Mouse (Mus musculus) neural tube, embryonic 11.5 days (tissue): ENCODE data around the gene Snn. TPM values are rescaled to one million over a fixed set of nuclear protein-coding genes. Genes with fewer than 3 reads are reported as not detected.
A peak's percentile ranks its signal among the peaks of the same experiment; 100 is the strongest.

Experiments used
- ATAC-seq: fragments of 200-750 bp; cut with Nextera tagmentation; 2 replicates; pipeline ENCODE4 v1.8.0; 2017; ENCODE audit warnings: moderate number of reproducible peaks, mild to moderate bottlenecking, moderate TSS enrichment, moderate library complexity; ENCODE audit not compliant: insufficient read depth, low FRiP score, low TSS enrichment
- DNase-seq: peaks from one replicate; pipeline ENCODE4 v3.0.0-alpha.2; 2015; ENCODE audit warnings: low spot score
- H3K27ac ChIP-seq: fragments of 300-500 bp; sonication (generic); 2 replicates; pipeline ENCODE4 v1.5.1; 2014; ENCODE audit warnings: low read depth, mild to moderate bottlenecking, low read length
- H3K27me3 ChIP-seq: fragments of 300-500 bp; sonication (generic); 2 replicates; pipeline ENCODE4 v1.6.1; 2014; ENCODE audit warnings: mild to moderate bottlenecking, low read length, mixed read lengths; ENCODE audit not compliant: control insufficient read depth, insufficient read depth
- H3K36me3 ChIP-seq: fragments of 300-500 bp; sonication (generic); 2 replicates; pipeline ENCODE4 v1.6.1; 2014; ENCODE audit warnings: mild to moderate bottlenecking, low read length, moderate library complexity, mixed read lengths; ENCODE audit not compliant: control insufficient read depth, insufficient read depth
- H3K4me1 ChIP-seq: fragments of 300-500 bp; sonication (generic); 2 replicates; pipeline ENCODE4 v1.6.1; 2014; ENCODE audit warnings: low read length, mixed read lengths; ENCODE audit not compliant: control insufficient read depth, insufficient read depth
- H3K4me2 ChIP-seq: fragments of 300-500 bp; sonication (generic); 2 replicates; pipeline ENCODE4 v1.6.1; 2014; ENCODE audit warnings: low read depth, mild to moderate bottlenecking, moderate library complexity
- H3K4me3 ChIP-seq: fragments of 300-500 bp; sonication (generic); 2 replicates; pipeline ENCODE4 v1.5.1; 2014; ENCODE audit warnings: low read depth, low read length
- H3K9ac ChIP-seq: fragments of 300-500 bp; sonication (generic); 2 replicates; pipeline ENCODE4 v1.6.1; 2014; ENCODE audit warnings: mild to moderate bottlenecking, low read length
- H3K9me3 ChIP-seq: fragments of 300-500 bp; sonication (generic); 2 replicates; pipeline ENCODE4 v1.6.1; 2016; ENCODE audit warnings: low read length; ENCODE audit not compliant: control insufficient read depth
- WGBS: fragments of 180-500 bp; shearing (Covaris S2); extraction: QIAGEN DNeasy Blood & Tissue Kit; methylation state at CpG from one replicate; pipeline ENCODE4 v1.1.7; 2014; 5-methylcytosine and 5-hydroxymethylcytosine counted together
- polyA plus RNA-seq: library from polyadenylated mRNA; unstranded; fragments of >200 nt; fragmentation: Nextera tagmentation; extraction: Ambion mirVana; gene quantifications from 2 replicates; pipeline ENCODE4 v1.2.1, GENCODE M21; 2014

The Snn gene
- polyA plus RNA-seq, 1 experiment from 2014 or later = 108 TPM

GRCm38 (mm10) chr16:11035790-11036431, 24.8 kb upstream of the Snn start:
- DNase-seq (peak; percentile 85), ATAC-seq (peak; percentile 66)
- H3K27me3 ChIP-seq = no peaks in the 10 kb centered on the region
- no peaks in the 10 kb centered on the region for H3K9me3 ChIP-seq
- H3K36me3 ChIP-seq = no peaks in the 10 kb centered on the region
- no peak overlapping the region for H3K9ac ChIP-seq
- 28% methylated on average over 15 of the region's 15 CpGs for WGBS
- H3K4me3 ChIP-seq = no peak overlapping the region
- H3K4me2 ChIP-seq = no peak overlapping the region
- no peak overlapping the region for H3K27ac ChIP-seq
- H3K4me1 ChIP-seq = no peaks in the 10 kb centered on the region

GRCm38 (mm10) chr16:11040603-11041002, 20.1 kb upstream of the Snn start:
- H3K36me3 ChIP-seq = no peaks in the 10 kb centered on the region

GRCm38 (mm10) chr16:11043239-11043638, 17.5 kb upstream of the Snn start:
- Histone ChIP-seq H3K27me3 (no peaks in the 10 kb centered on the region), H3K36me3 (no peaks in the 10 kb centered on the region), H3K4me1 (no peaks in the 10 kb centered on the region), H3K9me3 (no peaks in the 10 kb centered on the region), H3K4me2 (no peak overlapping the region), H3K9ac (no peak overlapping the region), H3K4me3 (no peak overlapping the region), H3K27ac (no peak overlapping the region)
- ATAC-seq (no peak), DNase-seq (no peak)
- 89% methylated on average over 5 of the region's 5 CpGs for WGBS

More at GRCm38 (mm10) chr16:11040603-11041002, 20.1 kb upstream of the Snn start:
- no peak overlapping the region for H3K9ac ChIP-seq
- H3K27ac ChIP-seq = no peak overlapping the region
- H3K4me3 ChIP-seq = no peak overlapping the region
- 63% methylated on average over 2 of the region's 2 CpGs for WGBS
- no peaks in the 10 kb centered on the region for H3K9me3 ChIP-seq
- DNase-seq (no peak), ATAC-seq (0 out of 2 replicates have a peak, but pooled peaks have one; percentile 38)
- H3K27me3 ChIP-seq = no peaks in the 10 kb centered on the region
- H3K4me2 ChIP-seq = no peak overlapping the region
- no peaks in the 10 kb centered on the region for H3K4me1 ChIP-seq

- WGBS = 86% methylated on average over 7 of the region's 7 CpGs
These were observed 14.3 kb upstream of the Snn start for GRCm38 (mm10) chr16:11046437-11046836.

GRCm38 (mm10) chr16:11047130-11047529, 13.6 kb upstream of the Snn start:
- Histone ChIP-seq H3K27ac (no peak overlapping the region), H3K9ac (no peak overlapping the region), H3K36me3 (no peaks in the 10 kb centered on the region), H3K4me3 (no peak overlapping the region), H3K4me1 (no peaks in the 10 kb centered on the region), H3K4me2 (no peak overlapping the region), H3K9me3 (no peaks in the 10 kb centered on the region), H3K27me3 (no peaks in the 10 kb centered on the region)
- 85% methylated on average over 7 of the region's 7 CpGs for WGBS
- ATAC-seq = no peak
- no peak for DNase-seq

More at GRCm38 (mm10) chr16:11046437-11046836, 14.3 kb upstream of the Snn start:
- DNase-seq (no peak), ATAC-seq (no peak)
- Histone ChIP-seq H3K9ac (no peak overlapping the region), H3K27me3 (no peaks in the 10 kb centered on the region), H3K36me3 (no peaks in the 10 kb centered on the region), H3K4me1 (no peaks in the 10 kb centered on the region), H3K27ac (no peak overlapping the region), H3K4me2 (no peak overlapping the region), H3K4me3 (no peak overlapping the region), H3K9me3 (no peaks in the 10 kb centered on the region)

GRCm38 (mm10) chr16:11050226-11050625, 10.5 kb upstream of the Snn start:
- Histone ChIP-seq H3K27me3 (no peaks in the 10 kb centered on the region), H3K9ac (no peak overlapping the region), H3K4me2 (no peak overlapping the region), H3K27ac (no peak overlapping the region), H3K4me3 (no peak overlapping the region), H3K36me3 (no peaks in the 10 kb centered on the region), H3K9me3 (no peaks in the 10 kb centered on the region), H3K4me1 (no peaks in the 10 kb centered on the region)
- no peak for DNase-seq
- WGBS = 84% methylated on average over 2 of the region's 2 CpGs
- no peak for ATAC-seq

GRCm38 (mm10) chr16:11051134-11051533, 9.6 kb upstream of the Snn start:
- H3K4me2 ChIP-seq = no peak overlapping the region
- no peaks in the 10 kb centered on the region for H3K36me3 ChIP-seq
- ATAC-seq = no peak
- no peak for DNase-seq
- WGBS = 88% methylated on average over 11 of the region's 11 CpGs
- no peaks in the 10 kb centered on the region for H3K9me3 ChIP-seq
- no peak overlapping the region for H3K9ac ChIP-seq
- H3K27me3 ChIP-seq = no peaks in the 10 kb centered on the region
- no peaks in the 10 kb centered on the region for H3K4me1 ChIP-seq
- no peak overlapping the region for H3K4me3 ChIP-seq
- no peak overlapping the region for H3K27ac ChIP-seq

- no peaks in the 10 kb centered on the region for H3K4me1 ChIP-seq
- H3K4me3 ChIP-seq = no peak overlapping the region
- DNase-seq (no peak), ATAC-seq (no peak)
- H3K36me3 ChIP-seq = no peaks in the 10 kb centered on the region
- no peaks in the 10 kb centered on the region for H3K9me3 ChIP-seq
- no peak overlapping the region for H3K9ac ChIP-seq
- WGBS = 73% methylated on average over 6 of the region's 6 CpGs
- H3K4me2 ChIP-seq = no peak overlapping the region
- no peak overlapping the region for H3K27ac ChIP-seq
- no peaks in the 10 kb centered on the region for H3K27me3 ChIP-seq
These were observed 6.3 kb upstream of the Snn start for GRCm38 (mm10) chr16:11054409-11054808.

GRCm38 (mm10) chr16:11054871-11055270, 5.9 kb upstream of the Snn start:
- Histone ChIP-seq H3K27me3 (no peaks in the 10 kb centered on the region), H3K9me3 (no peaks in the 10 kb centered on the region), H3K4me3 (no peak overlapping the region), H3K9ac (no peak overlapping the region), H3K27ac (no peak overlapping the region), H3K4me1 (no peaks in the 10 kb centered on the region), H3K36me3 (no peaks in the 10 kb centered on the region), H3K4me2 (no peak overlapping the region)
- no peak for ATAC-seq
- WGBS = 81% methylated on average over 6 of the region's 6 CpGs
- no peak for DNase-seq
